Mouse (Mus musculus) cerebellum, adult 2 months (tissue): ENCODE measurements around the gene Fbp2. TPM values are rescaled to one million over a fixed set of nuclear protein-coding genes. Genes with fewer than 3 reads are reported as not detected.

Experiments
- DNase-seq, 2 experiments: peaks; one replicate each; pipeline ENCODE4 v3.0.0; 2021
- H3K27ac ChIP-seq: fragments of 200-500 bp; 2 replicates; pipeline ENCODE4 v1.5.1; 2012; ENCODE audit warnings: low read length, control low read depth, inconsistent platforms; ENCODE audit not compliant: insufficient read depth
- H3K27me3 ChIP-seq: fragments of 200-500 bp; 2 replicates; pipeline ENCODE4 v1.6.1; 2012; ENCODE audit warnings: inconsistent platforms, mild to moderate bottlenecking, low read length, moderate library complexity; ENCODE audit not compliant: control insufficient read depth, insufficient read depth
- H3K4me1 ChIP-seq: fragments of 200-500 bp; 2 replicates; pipeline ENCODE4 v1.6.1; 2011; ENCODE audit warnings: low read length; ENCODE audit not compliant: control insufficient read depth, insufficient read depth
- H3K4me3 ChIP-seq: fragments of 200-500 bp; replicated peaks from 2 replicates; pipeline ENCODE3; 2011; ENCODE audit warnings: mild to moderate bottlenecking, low read depth, low read length, control low read depth; ENCODE audit not compliant: insufficient read depth
- CTCF ChIP-seq: fragments of 200-500 bp; IDR thresholded peaks from 2 replicates; pipeline ENCODE4 v1.5.1; 2011; ENCODE audit warnings: low read depth, mild to moderate bottlenecking, control low read depth, low read length, moderate library complexity, borderline replicate concordance; ENCODE audit not compliant: insufficient read depth
- POLR2A ChIP-seq: fragments of 200-500 bp; IDR thresholded peaks from 2 replicates; pipeline ENCODE4 v1.6.1; 2011; ENCODE audit warnings: low read length, control low read depth, borderline replicate concordance; ENCODE audit not compliant: insufficient read depth
- WGBS: fragments of 180-500 bp; shearing (Covaris S2); methylation state at CpG from one replicate; pipeline ENCODE4 v1.1.7; 2018; 5-methylcytosine and 5-hydroxymethylcytosine counted together
- polyA plus RNA-seq: library from polyadenylated mRNA; depleted of rRNA; stranded (reverse); fragments of >200 nt; gene quantifications from 2 replicates; pipeline ENCODE4 v1.2.3, GENCODE M21; 2012; rRNA removed

The Fbp2 gene
- polyA plus RNA-seq: not detected in 2 replicates

DNA sequence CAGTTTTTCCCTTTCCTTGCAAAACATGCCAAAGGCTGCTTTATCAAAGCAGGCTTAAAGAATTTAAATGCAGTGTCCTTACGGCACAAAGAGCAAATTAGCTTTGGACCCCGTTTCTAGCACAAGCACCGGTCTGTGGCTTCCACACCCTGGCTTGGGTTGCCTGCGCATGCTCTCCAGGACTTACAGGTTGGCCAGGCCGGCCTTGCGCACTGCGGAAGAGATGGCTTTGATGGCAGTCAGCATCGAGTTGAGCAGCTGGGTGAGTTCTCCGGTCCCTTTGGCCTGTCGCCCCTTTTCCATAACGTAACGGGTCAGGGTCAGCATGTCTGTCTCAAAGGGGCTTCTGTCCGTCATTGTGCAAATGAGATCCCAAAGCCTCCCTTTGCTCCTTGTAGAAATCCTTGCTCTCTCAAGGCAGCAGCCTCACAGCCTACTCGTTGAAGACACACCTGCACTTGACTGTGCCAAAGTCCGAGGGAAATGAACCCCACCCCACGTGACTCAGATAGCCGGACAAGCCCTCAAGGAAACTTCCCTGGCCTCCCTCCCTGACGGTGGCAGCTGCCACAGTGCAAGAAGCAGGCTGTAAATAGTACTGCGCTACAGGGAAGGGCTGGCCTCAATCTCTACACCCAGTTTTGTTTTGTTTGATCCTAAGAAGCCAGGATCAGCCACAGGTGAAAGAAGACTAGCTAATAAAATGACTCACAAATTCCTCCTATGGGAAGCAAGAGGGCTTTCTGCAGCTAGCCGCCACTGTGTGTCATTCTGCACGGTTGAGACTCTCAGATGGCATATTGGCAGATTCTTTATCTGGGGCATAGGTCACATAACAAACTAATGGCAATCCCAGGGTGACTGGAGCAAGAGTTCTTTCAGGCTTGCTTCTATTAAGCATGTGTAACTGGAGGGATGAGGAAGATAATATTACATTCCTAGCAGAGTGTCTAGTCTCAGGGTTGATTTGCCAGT lies at the start of gene Fbp2:
Fbp2 (minus strand) TSS at position 482 of the 975 bp plus-strand sequence.
- WGBS: 57% methylated on average over 21 of the region's 21 CpGs

DNA sequence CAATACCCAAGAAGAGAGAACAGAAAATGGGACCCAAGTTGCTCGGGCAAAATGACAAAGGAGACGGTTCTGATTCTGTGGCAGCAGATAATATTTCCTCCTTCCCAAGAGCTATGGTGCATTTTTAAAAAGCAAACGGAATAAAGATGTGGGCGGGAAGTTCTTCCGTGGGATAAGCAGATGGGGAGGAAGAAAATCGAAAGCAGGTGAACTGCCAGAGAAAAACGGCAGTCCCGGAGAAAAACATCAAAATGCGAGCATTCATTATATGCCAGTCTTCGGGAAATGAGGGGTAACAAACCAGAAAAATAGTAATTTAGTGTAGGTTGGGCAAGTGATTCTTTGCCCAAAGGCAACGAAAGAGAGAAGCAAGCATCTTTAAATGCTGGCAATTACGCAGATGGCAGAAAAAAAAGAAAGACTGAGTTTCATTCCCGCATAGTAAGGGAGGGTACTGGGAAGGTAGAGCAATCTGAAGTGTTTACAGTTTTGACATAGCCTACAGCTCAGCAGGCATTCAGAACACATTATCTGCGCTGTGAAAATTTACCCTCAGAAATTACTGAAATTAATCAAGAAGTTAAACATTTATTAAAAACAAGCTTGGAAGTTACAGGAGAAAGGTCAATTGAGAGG lies 49.4 kb upstream of the Fbp2 start:
- H3K4me1 ChIP-seq: no peaks in the 10 kb centered on the region
- no peak overlapping the region for H3K4me3 ChIP-seq
- WGBS: 74% methylated on average over 14 of the region's 14 CpGs
- no peak overlapping the region for H3K27ac ChIP-seq
- TF ChIP-seq CTCF (no peak), POLR2A (no peak)
- no peak for DNase-seq
- no peaks in the 10 kb centered on the region for H3K27me3 ChIP-seq

More for the DNA sequence above, at the start of gene Fbp2:
- H3K4me1 ChIP-seq: no peaks in the 10 kb centered on the region
- DNase-seq: no peak
- no peaks in the 10 kb centered on the region for H3K27me3 ChIP-seq
- no peak within 1 kb of the TSS for H3K27ac ChIP-seq
- H3K4me3 ChIP-seq: no peak within 1 kb of the TSS
- TF ChIP-seq POLR2A (no peak), CTCF (no peak)

DNA sequence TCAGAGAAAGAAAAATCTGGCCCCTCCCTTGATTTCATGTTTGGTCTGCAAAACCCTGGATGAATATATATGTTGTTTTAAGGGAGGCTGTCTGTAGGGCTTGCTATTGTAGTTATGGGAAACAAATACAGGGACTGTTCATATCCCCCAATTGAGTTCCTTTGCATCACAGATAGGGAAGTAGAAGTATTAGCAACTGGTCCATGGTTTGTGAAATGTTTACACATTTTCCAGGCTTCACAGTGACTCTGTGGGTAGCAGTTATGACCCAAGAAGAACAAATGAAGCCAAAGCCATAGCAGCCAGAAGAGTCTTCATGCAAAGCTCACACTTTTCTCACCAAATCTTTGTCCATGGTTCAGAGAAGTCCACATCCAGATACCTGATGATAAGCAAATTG lies 42.9 kb upstream of the Fbp2 start:
- Histone ChIP-seq H3K27me3 (no peaks in the 10 kb centered on the region), H3K27ac (no peak overlapping the region), H3K4me1 (no peaks in the 10 kb centered on the region), H3K4me3 (no peak overlapping the region)
- TF ChIP-seq CTCF (no peak), POLR2A (no peak)
- no peak for DNase-seq

DNA sequence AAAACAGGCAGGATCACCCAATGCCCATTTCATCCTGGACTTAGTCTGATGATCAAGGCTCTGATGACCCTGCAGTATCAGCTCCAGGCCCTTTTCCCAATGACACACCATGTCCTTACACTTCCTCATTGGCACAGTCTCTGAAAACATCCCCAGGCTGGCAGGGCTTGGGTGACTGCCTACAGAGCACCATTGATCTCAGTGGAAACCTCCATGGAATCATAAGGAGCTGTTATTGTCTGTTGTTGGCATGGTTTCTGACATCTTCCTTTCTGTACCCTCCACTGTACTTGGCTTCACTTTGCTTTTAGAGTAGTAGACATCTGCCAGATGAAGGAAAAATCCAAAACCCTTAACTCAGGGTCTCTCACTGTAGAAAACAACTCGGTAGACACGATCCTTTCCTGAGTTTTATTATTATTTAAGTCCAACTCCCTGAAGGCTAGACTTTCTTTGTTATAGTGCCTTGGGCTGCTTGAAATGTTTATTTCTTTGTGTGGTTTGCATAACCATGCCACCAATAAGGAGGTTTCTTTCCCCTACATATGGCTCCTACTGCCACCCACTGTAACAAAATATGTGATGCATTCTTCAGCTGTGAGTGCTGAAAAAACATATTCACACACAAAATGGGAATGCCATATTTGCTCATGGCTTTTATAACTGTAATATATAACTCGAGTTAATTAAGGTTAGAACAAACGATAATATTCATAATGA lies 39.9 kb upstream of the Fbp2 start:
- Histone ChIP-seq H3K27ac (no peak overlapping the region), H3K4me1 (no peaks in the 10 kb centered on the region), H3K4me3 (no peak overlapping the region), H3K27me3 (no peaks in the 10 kb centered on the region)
- 66% methylated on average over 4 of the region's 4 CpGs for WGBS
- peak in 1 of 2 experiments; percentile 29 for DNase-seq
- TF ChIP-seq CTCF (no peak), POLR2A (no peak)

DNA sequence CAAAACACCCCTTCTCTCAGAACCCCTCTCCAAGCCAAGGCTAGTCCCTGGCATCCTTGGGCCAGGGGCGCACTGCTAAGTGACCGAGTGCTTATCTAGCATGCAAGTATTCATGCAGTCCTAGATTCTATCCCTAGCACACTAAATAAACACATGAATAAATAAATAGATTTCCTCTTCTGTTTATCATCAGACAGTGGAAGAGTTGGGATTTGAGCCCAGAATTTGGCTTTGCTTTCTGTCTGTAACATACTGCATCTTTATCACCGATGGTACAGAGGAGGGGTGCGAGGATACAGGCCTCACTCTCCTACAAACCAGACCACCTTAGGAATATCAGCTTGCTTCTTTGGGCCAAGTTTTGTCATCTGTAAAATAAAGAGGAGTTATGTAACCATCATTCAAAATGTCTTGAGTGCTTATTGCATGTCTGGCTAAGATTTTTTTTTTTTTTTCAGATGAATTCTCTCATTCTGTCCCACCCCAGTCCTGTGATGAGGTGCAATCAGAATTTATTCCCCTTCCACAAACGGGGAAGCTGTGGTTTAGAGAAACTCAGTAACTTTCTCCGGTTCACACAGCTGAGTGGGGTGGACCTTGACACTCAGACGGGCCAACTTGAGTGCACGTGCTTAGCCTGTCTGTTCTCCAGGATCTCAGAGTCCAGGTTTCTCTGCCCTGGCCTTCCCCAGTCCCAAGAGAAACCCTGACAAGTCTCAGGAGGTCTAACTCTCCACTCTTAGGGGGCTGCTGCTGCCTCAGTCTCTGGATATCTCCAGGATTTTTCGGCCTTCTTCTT lies 35.0 kb upstream of the Fbp2 start:
- no peaks in the 10 kb centered on the region for H3K4me1 ChIP-seq

DNA sequence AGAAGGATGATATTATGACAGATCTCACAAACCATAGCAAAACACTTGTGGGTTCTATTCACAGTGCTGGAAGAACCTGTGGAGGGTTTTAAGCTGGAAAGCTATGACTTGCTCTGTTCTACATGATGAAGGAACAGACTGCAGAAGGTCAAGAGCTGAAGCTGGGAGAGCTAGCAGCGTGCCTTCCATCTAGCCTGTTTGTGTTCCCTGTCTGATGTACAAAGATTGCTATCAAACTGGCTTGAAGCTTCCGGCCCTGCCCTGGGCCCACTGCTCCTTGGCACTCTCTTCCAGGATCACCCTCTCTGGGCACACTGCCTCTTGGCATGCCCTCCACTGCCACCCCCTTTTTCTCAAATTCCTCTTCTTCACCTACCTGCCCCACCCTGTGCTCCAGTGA lies 31.1 kb upstream of the Fbp2 start:
- Histone ChIP-seq H3K27ac (no peak overlapping the region), H3K4me1 (no peaks in the 10 kb centered on the region), H3K4me3 (no peak overlapping the region), H3K27me3 (no peaks in the 10 kb centered on the region)
- TF ChIP-seq POLR2A: no peak
- no peak for TF ChIP-seq CTCF
- no peak for DNase-seq
- 38% methylated on average over 2 of the region's 2 CpGs for WGBS

More for the DNA sequence above, 35.0 kb upstream of the Fbp2 start:
- H3K27me3 ChIP-seq: no peaks in the 10 kb centered on the region
- H3K27ac ChIP-seq: no peak overlapping the region
- no peak for DNase-seq
- H3K4me3 ChIP-seq: no peak overlapping the region
- 76% methylated on average over 9 of the region's 9 CpGs for WGBS
- TF ChIP-seq POLR2A: no peak
- no peak for TF ChIP-seq CTCF
